Mouse (Mus musculus) limb, embryonic 13.5 days (tissue): Measurements from ENCODE around the gene Prl3d1. TPM values are rescaled to one million over a fixed set of nuclear protein-coding genes. Genes with fewer than 3 reads are reported as not detected.
"Not testable (repeated sequence)": the region's sequence is repeated elsewhere in the genome, so short reads cannot be mapped to it uniquely, and the experiment has no call there.

Experiments used
- ATAC-seq: fragments of 200-750 bp; cut with Nextera tagmentation; 2 replicates; pipeline ENCODE4 v1.8.0; 2017; ENCODE audit warnings: low read depth, moderate number of reproducible peaks, moderate TSS enrichment; ENCODE audit not compliant: low FRiP score
- H3K27ac ChIP-seq: fragments of 300-500 bp; sonication (generic); 2 replicates; pipeline ENCODE4 v1.5.1; 2015; ENCODE audit warnings: inconsistent platforms, mild to moderate bottlenecking, moderate library complexity
- H3K27me3 ChIP-seq: fragments of 300-500 bp; sonication (generic); 2 replicates; pipeline ENCODE4 v1.6.1; 2015; ENCODE audit warnings: mild to moderate bottlenecking, inconsistent platforms
- H3K36me3 ChIP-seq: fragments of 300-500 bp; sonication (generic); 2 replicates; pipeline ENCODE4 v1.6.1; 2015; ENCODE audit warnings: inconsistent platforms, mild to moderate bottlenecking, moderate library complexity
- H3K4me1 ChIP-seq: fragments of 300-500 bp; sonication (generic); 2 replicates; pipeline ENCODE4 v1.6.1; 2015; ENCODE audit warnings: inconsistent platforms
- H3K4me2 ChIP-seq: fragments of 300-500 bp; sonication (generic); replicated peaks from 2 replicates; pipeline ENCODE4 v1.6.1; 2015; ENCODE audit warnings: inconsistent platforms, mild to moderate bottlenecking, moderate library complexity
- H3K4me3 ChIP-seq: fragments of 300-500 bp; sonication (generic); 2 replicates; pipeline ENCODE4 v1.5.1; 2015; ENCODE audit warnings: moderate library complexity, mild to moderate bottlenecking, inconsistent platforms
- H3K9ac ChIP-seq: fragments of 300-500 bp; sonication (generic); 2 replicates; pipeline ENCODE4 v1.6.1; 2015; ENCODE audit warnings: mild to moderate bottlenecking, inconsistent platforms
- H3K9me3 ChIP-seq: fragments of 300-500 bp; sonication (generic); 2 replicates; pipeline ENCODE4 v1.6.1; 2016; ENCODE audit warnings: inconsistent platforms
- WGBS: fragments of 180-500 bp; shearing (Covaris S2); methylation state at CpG from one replicate; pipeline ENCODE4 v1.1.7; 2015; 5-methylcytosine and 5-hydroxymethylcytosine counted together
- polyA plus RNA-seq: library from polyadenylated mRNA; unstranded; fragments of >200 nt; fragmentation: Nextera tagmentation; extraction: Ambion mirVana; gene quantifications from 2 replicates; pipeline ENCODE4 v1.2.1, GENCODE M21; 2015

The Prl3d1 gene
- polyA plus RNA-seq = not detected in 2 replicates

DNA sequence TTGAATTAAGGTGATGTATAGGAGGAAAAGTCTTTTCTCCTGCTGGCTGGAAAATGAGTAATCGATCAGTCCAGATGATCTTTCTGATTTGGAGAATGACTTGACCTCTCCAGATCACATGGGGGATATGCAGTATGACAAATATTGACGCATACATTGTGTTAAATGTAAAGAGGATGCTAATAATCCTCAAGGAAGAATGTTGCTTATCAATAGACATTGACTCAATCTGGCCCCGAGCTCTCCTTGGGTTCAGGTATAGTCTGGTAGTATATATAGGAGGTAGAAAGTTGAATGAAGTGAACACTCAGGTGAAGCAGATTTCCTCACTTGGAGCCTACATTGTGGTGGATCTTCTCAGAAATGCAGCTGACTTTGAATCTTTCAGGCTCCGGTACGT is at the start of gene Prl3d1:
TSS of gene Prl3d1 (plus strand) at position 301 of the 400 bp plus-strand sequence.
- H3K4me1 ChIP-seq, H3K4me2 ChIP-seq, H3K4me3 ChIP-seq, H3K9me3 ChIP-seq, H3K27ac ChIP-seq, H3K9ac ChIP-seq, H3K27me3 ChIP-seq, ATAC-seq, H3K36me3 ChIP-seq: not testable (repeated sequence)
- WGBS = 91% methylated on average over 5 of the region's 5 CpGs

DNA sequence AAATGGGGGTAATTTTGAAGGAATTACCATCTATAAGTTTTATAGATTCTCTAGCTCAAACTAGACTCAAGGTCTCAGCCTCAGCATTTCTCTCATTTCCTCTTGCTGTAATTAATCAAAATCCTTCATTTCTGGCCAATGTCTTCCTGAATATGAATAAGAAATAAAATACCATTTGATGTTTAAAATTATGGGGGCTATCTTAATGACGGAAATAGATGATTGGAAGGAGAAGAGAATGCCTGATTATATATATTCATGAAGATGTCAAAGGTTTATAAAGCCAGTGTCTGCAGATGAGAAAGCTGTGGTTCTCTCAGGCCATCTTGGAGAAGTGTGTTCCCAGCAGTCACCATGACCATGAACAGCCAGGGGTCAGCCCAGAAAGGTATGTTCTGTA is 36.7 kb upstream of the Prl3d1 start, which contains the start of gene Prl:
TSS of gene Prl (plus strand) at position 301 of the 400 bp plus-strand sequence.
- Histone ChIP-seq H3K36me3 (no peaks in the 10 kb centered on the region), H3K27ac (no peak within 1 kb of the TSS), H3K4me1 (no peaks in the 10 kb centered on the region), H3K4me3 (no peak within 1 kb of the TSS), H3K4me2 (no peak within 1 kb of the TSS), H3K27me3 (no peaks in the 10 kb centered on the region), H3K9me3 (no peaks in the 10 kb centered on the region), H3K9ac (no peak within 1 kb of the TSS)
- 91% methylated on average over 1 of the region's 1 CpGs for WGBS
- no peak for ATAC-seq

DNA sequence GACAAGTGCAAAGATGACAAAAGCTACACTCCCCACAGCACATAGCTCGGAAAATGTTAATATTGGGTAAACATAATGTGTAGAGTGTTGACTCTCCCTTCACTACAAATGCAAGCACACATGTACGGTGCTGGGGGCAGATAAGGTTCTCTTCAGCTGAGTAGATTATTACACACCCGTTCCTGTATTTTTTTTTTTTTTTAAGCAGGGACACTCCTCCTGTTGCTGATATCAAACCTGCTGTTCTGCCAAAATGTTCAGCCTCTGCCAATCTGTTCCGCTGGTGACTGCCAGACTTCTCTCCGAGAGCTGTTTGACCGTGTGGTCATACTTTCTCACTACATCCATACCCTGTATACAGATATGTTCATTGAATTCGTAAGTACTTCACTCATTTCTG is 34.8 kb upstream of the Prl3d1 start:
- no peaks in the 10 kb centered on the region for H3K4me1 ChIP-seq

DNA sequence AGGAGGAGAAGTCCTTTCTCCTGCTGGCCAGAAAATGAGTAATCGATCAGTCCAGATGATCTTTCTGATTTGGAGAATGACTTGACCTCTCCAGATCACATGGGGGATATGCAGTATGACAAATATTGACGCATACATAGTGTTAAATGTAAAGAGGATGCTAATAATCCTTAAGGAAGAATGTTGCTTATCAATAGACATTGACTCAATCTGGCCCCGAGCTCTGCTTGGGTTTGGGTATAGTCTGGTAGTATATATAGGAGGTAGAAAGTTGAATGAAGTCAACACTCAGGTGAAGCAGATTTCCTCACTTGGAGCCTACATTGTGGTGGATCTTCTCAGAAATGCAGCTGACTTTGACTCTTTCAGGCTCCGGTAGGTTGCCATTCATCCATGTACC is 27.4 kb downstream of the Prl3d1 start, which contains the start of gene Prl3d2:
TSS of gene Prl3d2 (plus strand) at position 301 of the 400 bp plus-strand sequence.
- H3K4me3 ChIP-seq, H3K4me1 ChIP-seq, ATAC-seq, H3K27me3 ChIP-seq, H3K4me2 ChIP-seq, H3K36me3 ChIP-seq, H3K9ac ChIP-seq, H3K9me3 ChIP-seq, H3K27ac ChIP-seq: not testable (repeated sequence)
- WGBS = 91% methylated on average over 4 of the region's 4 CpGs

More for the DNA sequence above, 34.8 kb upstream of the Prl3d1 start:
- Histone ChIP-seq H3K9ac (no peak overlapping the region), H3K4me2 (no peak overlapping the region), H3K27ac (no peak overlapping the region), H3K4me3 (no peak overlapping the region), H3K27me3 (no peaks in the 10 kb centered on the region), H3K36me3 (no peaks in the 10 kb centered on the region), H3K9me3 (no peaks in the 10 kb centered on the region)
- no peak for ATAC-seq
- WGBS = 87% methylated on average over 7 of the region's 7 CpGs

DNA sequence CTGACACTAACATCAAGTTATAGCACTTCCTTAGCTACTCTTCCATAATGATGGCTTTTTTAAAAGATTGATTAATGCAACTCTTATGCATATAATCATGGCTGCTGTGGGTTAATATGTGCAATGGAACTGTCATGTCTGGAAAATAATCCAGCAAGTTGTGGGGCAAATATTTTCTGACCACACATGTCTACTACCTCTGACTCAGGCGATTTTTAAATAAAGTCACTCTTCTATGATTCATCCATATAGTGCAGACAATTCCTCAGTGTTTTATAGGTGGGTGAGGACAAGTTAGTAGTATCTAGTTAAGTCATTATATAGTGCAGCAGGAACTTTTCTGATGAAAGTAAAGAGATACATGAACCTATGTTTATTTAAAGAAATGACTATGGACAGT is 54.3 kb downstream of the Prl3d1 start:
- Histone ChIP-seq H3K4me3 (no peak overlapping the region), H3K9ac (no peak overlapping the region), H3K4me2 (no peak overlapping the region), H3K9me3 (no peaks in the 10 kb centered on the region), H3K27me3 (no peaks in the 10 kb centered on the region), H3K36me3 (no peaks in the 10 kb centered on the region), H3K4me1 (no peaks in the 10 kb centered on the region), H3K27ac (no peak overlapping the region)
- no peak for ATAC-seq
- 45% methylated on average over 1 of the region's 1 CpGs for WGBS

Other genes starting within 250 kb of the Prl3d1 start
- not detected in 2 replicates for gene Prl, start 36.6 kb upstream of the Prl3d1 start, polyA plus RNA-seq
- gene Prl3d2, start 27.5 kb downstream of the Prl3d1 start, polyA plus RNA-seq = not detected in 2 replicates
- not detected in 2 replicates for gene Prl3d3, start 62.6 kb downstream of the Prl3d1 start, polyA plus RNA-seq
- gene Prl3c1, start 102.5 kb downstream of the Prl3d1 start, polyA plus RNA-seq = not detected in 2 replicates
- gene Prl3b1, start 147.7 kb downstream of the Prl3d1 start, polyA plus RNA-seq = not detected in 2 replicates
- not detected in 2 replicates for gene Prl3a1, start 165.2 kb downstream of the Prl3d1 start, polyA plus RNA-seq
- gene Prl6a1, start 218.4 kb downstream of the Prl3d1 start, polyA plus RNA-seq = not detected in 2 replicates